Mouse (Mus musculus): ENCODE measurements around the gene Pts. TPM values are rescaled to one million over a fixed set of nuclear protein-coding genes. Genes with fewer than 3 reads are reported as not detected.
A peak's percentile ranks its signal among the peaks of the same experiment; 100 is the strongest.

Gene Pts
- polyA plus RNA-seq, 1 experiment: 29.4 TPM

DNA sequence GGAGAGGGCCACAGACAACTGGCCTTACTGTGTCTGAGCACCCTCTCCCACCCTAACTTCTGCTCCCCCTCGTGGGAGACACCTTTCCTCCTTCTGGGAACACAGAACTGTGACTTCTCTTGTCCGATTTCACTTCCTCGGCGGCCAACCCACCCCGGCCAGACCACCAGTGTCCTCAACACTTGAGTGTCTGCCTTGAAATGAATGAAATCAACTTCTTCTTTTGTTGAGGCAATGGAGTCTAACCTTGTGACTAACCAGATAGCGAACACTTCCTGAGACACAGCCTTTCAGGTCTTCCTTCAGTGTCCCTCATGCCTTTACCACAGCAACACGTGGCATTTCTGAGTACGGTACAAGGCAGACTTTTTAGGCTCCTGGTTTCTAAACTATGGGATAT lies 45.8 kb downstream of the Pts start:
- TF ChIP-seq POLR2AphosphoS2 (IDR thresholded peaks at IDR 0.05; ENCODE audit: insufficient read length, low read depth): no peak
- Histone ChIP-seq H3K36me3 (ENCODE audit: control insufficient read depth, insufficient read depth) (no peaks in the 10 kb centered on the region), H3ac (ENCODE audit: control insufficient read depth, insufficient read length) (no peak overlapping the region), H3K27me3 (ENCODE audit: control insufficient read depth, insufficient read depth, insufficient read length) (no peaks in the 10 kb centered on the region), H3K4me3 (no peak overlapping the region), H3K79me2 (ENCODE audit: control insufficient read depth, insufficient read depth) (no peaks in the 10 kb centered on the region), H3K4me2 (ENCODE audit: low read depth) (no peak overlapping the region)

DNA sequence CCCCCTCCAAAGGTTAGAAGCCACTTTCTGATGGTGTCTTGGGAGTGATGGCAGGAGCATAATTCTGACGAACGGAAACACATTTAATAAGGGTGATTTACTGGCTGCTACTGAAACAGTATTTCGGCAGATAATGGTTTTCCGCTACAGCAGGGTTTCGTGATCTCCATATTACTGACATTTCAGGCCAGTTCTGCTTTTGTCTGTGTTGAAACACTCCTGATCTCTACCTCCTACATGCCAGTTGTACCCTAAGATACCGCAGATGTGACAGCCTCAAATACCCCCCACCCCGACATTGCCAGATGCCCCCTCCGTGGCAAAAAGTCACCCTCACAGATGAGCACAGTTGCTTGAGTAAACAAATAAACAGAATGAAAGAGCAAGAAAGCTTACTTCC lies 49.0 kb downstream of the Pts start:
- Histone ChIP-seq H3K4me3 (no peak overlapping the region), H3K4me2 (ENCODE audit: low read depth) (no peak overlapping the region), H3K27me3 (ENCODE audit: control insufficient read depth, insufficient read depth, insufficient read length) (no peaks in the 10 kb centered on the region), H3K36me3 (ENCODE audit: control insufficient read depth, insufficient read depth) (no peaks in the 10 kb centered on the region), H3ac (ENCODE audit: control insufficient read depth, insufficient read length) (no peak overlapping the region), H3K79me2 (ENCODE audit: control insufficient read depth, insufficient read depth) (no peaks in the 10 kb centered on the region)
- no peak for TF ChIP-seq TCF12 (IDR thresholded peaks at IDR 0.05; ENCODE audit: insufficient read depth, poor library complexity, severe bottlenecking)
- TF ChIP-seq SRF (IDR thresholded peaks at IDR 0.05; ENCODE audit: control insufficient read depth, insufficient read length, low read depth): no peak
- no peak for TF ChIP-seq POLR2A (IDR thresholded peaks at IDR 0.05; ENCODE audit: insufficient read length, low read depth)
- no peak for TF ChIP-seq MYOG (IDR thresholded peaks at IDR 0.05; ENCODE audit: control insufficient read depth in 1 of 3, insufficient read depth in 1 of 3, insufficient read length in 2 of 3, low read depth in 2 of 3)
- TF ChIP-seq TCF3 (IDR thresholded peaks at IDR 0.05; ENCODE audit: insufficient read length, low read depth): no peak
- TF ChIP-seq E2F4 (IDR thresholded peaks at IDR 0.05; ENCODE audit: insufficient read depth): no peak
- no peak for TF ChIP-seq USF1 (IDR thresholded peaks at IDR 0.05; ENCODE audit: low read depth)
- TF ChIP-seq CEBPB (IDR thresholded peaks at IDR 0.05; ENCODE audit: insufficient read depth, poor library complexity, severe bottlenecking): no peak
- no peak for TF ChIP-seq MAX (IDR thresholded peaks at IDR 0.05; ENCODE audit: low read depth)

DNA sequence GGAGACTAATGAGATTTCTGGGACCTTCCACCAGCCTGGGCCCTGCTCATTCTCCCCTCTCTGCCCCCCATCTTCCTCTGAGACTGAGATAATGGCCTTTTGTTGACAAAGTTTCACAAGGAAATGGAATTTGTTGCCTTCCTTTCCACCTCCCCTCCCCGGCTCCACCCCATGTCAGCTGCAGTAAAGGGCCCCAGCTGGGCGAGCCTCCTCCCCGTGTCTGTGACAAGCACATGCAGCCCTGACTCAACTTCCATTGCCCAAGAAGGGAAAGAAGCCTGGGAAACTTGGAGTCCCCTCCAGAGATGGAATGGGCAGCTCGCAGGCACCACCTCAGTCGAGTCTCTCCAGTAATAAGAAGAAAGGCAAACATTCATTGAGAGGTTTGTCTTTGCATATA lies 49.7 kb downstream of the Pts start:
- Histone ChIP-seq H3K27me3 (ENCODE audit: control insufficient read depth, insufficient read depth, insufficient read length) (no peaks in the 10 kb centered on the region), H3ac (ENCODE audit: control insufficient read depth, insufficient read length) (no peak overlapping the region), H3K36me3 (ENCODE audit: control insufficient read depth, insufficient read depth) (no peaks in the 10 kb centered on the region), H3K79me2 (ENCODE audit: control insufficient read depth, insufficient read depth) (no peaks in the 10 kb centered on the region), H3K4me2 (ENCODE audit: low read depth) (no peak overlapping the region), H3K4me3 (no peak overlapping the region)
- TF ChIP-seq CEBPB (IDR thresholded peaks at IDR 0.05; ENCODE audit: insufficient read depth, poor library complexity, severe bottlenecking) (no peak), MYOD1 (IDR thresholded peaks at IDR 0.05; ENCODE audit: control insufficient read depth in 1 of 3, insufficient read length in 2 of 3, low read depth in 2 of 3) (peak in 1 of 3 experiments; percentile 44), REST (IDR thresholded peaks at IDR 0.05; ENCODE audit: insufficient read depth, insufficient read length) (no peak), MAX (IDR thresholded peaks at IDR 0.05; ENCODE audit: low read depth) (no peak), MYOG (IDR thresholded peaks at IDR 0.05; ENCODE audit: control insufficient read depth in 1 of 3, insufficient read depth in 1 of 3, insufficient read length in 2 of 3, low read depth in 2 of 3) (peak in 1 of 3 experiments; percentile 66), USF1 (IDR thresholded peaks at IDR 0.05; ENCODE audit: low read depth) (no peak)

- H3K79me2 ChIP-seq (ENCODE audit: control insufficient read depth, insufficient read depth): no peaks in the 10 kb centered on the region
- H3K36me3 ChIP-seq (ENCODE audit: control insufficient read depth, insufficient read depth): no peaks in the 10 kb centered on the region
- no peak overlapping the region for H3K4me3 ChIP-seq
Observed at GRCm38 (mm10) chr9:50477270-50477669, 51.3 kb downstream of the Pts start.

GRCm38 (mm10) chr9:50476651-50477050 lies 51.9 kb downstream of the Pts start:
- H3K4me3 ChIP-seq: no peak overlapping the region
- H3K4me2 ChIP-seq (ENCODE audit: low read depth): peak overlapping the region; percentile 35
- TF ChIP-seq USF1 (IDR thresholded peaks at IDR 0.05; ENCODE audit: low read depth): no peak
- TF ChIP-seq POLR2A (IDR thresholded peaks at IDR 0.05; ENCODE audit: insufficient read length, low read depth): no peak
- peak; percentile 89; the same call in 1 of the 2 replicates for TF ChIP-seq CEBPB (IDR thresholded peaks at IDR 0.05; ENCODE audit: insufficient read depth, poor library complexity, severe bottlenecking)
- no peaks in the 10 kb centered on the region for H3K27me3 ChIP-seq (ENCODE audit: control insufficient read depth, insufficient read depth, insufficient read length)
- no peak overlapping the region for H3ac ChIP-seq (ENCODE audit: control insufficient read depth, insufficient read length)
- no peaks in the 10 kb centered on the region for H3K36me3 ChIP-seq (ENCODE audit: control insufficient read depth, insufficient read depth)
- no peaks in the 10 kb centered on the region for H3K79me2 ChIP-seq (ENCODE audit: control insufficient read depth, insufficient read depth)

More at GRCm38 (mm10) chr9:50477270-50477669, 51.3 kb downstream of the Pts start:
- Histone ChIP-seq H3K4me2 (ENCODE audit: low read depth) (peak overlapping the region; percentile 35), H3ac (ENCODE audit: control insufficient read depth, insufficient read length) (no peak overlapping the region), H3K27me3 (ENCODE audit: control insufficient read depth, insufficient read depth, insufficient read length) (no peaks in the 10 kb centered on the region)
- TF ChIP-seq E2F4 (IDR thresholded peaks at IDR 0.05; ENCODE audit: insufficient read depth) (no peak), POLR2AphosphoS2 (IDR thresholded peaks at IDR 0.05; ENCODE audit: insufficient read length, low read depth) (no peak), USF1 (IDR thresholded peaks at IDR 0.05; ENCODE audit: low read depth) (no peak), MYOG (IDR thresholded peaks at IDR 0.05; ENCODE audit: control insufficient read depth in 1 of 3, insufficient read depth in 1 of 3, insufficient read length in 2 of 3, low read depth in 2 of 3) (no peak), MYOD1 (IDR thresholded peaks at IDR 0.05; ENCODE audit: control insufficient read depth in 1 of 3, insufficient read length in 2 of 3, low read depth in 2 of 3) (no peak), TCF3 (IDR thresholded peaks at IDR 0.05; ENCODE audit: insufficient read length, low read depth) (no peak), MAX (IDR thresholded peaks at IDR 0.05; ENCODE audit: low read depth) (no peak), REST (IDR thresholded peaks at IDR 0.05; ENCODE audit: insufficient read depth, insufficient read length) (no peak), CEBPB (IDR thresholded peaks at IDR 0.05; ENCODE audit: insufficient read depth, poor library complexity, severe bottlenecking) (no peak), TCF12 (IDR thresholded peaks at IDR 0.05; ENCODE audit: insufficient read depth, poor library complexity, severe bottlenecking) (no peak), SRF (IDR thresholded peaks at IDR 0.05; ENCODE audit: control insufficient read depth, insufficient read length, low read depth) (no peak), POLR2A (IDR thresholded peaks at IDR 0.05; ENCODE audit: insufficient read length, low read depth) (no peak)

Measured in myocyte (in vitro differentiated cells).